Mouse (Mus musculus): Measurements from ENCODE around the gene Lrrc3b.

The Lrrc3b gene

GRCm38 (mm10) chr14:15331370-15331769 is 107.4 kb downstream of the Lrrc3b start:
- no peak for DNase-seq (ENCODE audit: low spot score)

GRCm38 (mm10) chr14:15330155-15330554 is 108.6 kb downstream of the Lrrc3b start:
- DNase-seq (ENCODE audit: low spot score): no peak

GRCm38 (mm10) chr14:15325872-15326271 is 112.9 kb downstream of the Lrrc3b start:
- no peak for DNase-seq (ENCODE audit: low spot score)

GRCm38 (mm10) chr14:15322441-15323123 is 116.2 kb downstream of the Lrrc3b start:
- no peak for DNase-seq (ENCODE audit: low spot score)

- no peak for DNase-seq (ENCODE audit: low spot score)
Measured at GRCm38 (mm10) chr14:15319399-15319915, 119.3 kb downstream of the Lrrc3b start.

- no peak for DNase-seq (ENCODE audit: low spot score)
Measured at GRCm38 (mm10) chr14:15308576-15308975, 130.2 kb downstream of the Lrrc3b start.

All from adipocyte (in vitro differentiated cells).